Mouse (Mus musculus) CH12.LX (cell line): ENCODE results near the gene St8sia1.

Experiments used
- CTCF ChIP-seq, 2 experiments: IDR thresholded peaks in 1 of 2; conservative IDR thresholded peaks in 1 of 2; 2 replicates each; pipeline ENCODE4 v1.5.1; 2011 to 2012; ENCODE audit warnings: low read depth in 2 of 2, low read length in 2 of 2, improper control_type of control experiment in 1 of 2, inconsistent platforms in 1 of 2, mild to moderate bottlenecking in 1 of 2, moderate library complexity in 1 of 2
- EP300 ChIP-seq: IDR thresholded peaks from 2 replicates; pipeline ENCODE4 v1.6.1; 2011; ENCODE audit warnings: low read length, improper control_type of control experiment
- ETS1 ChIP-seq: conservative IDR thresholded peaks from 2 replicates; pipeline ENCODE4 v1.6.1; 2012; ENCODE audit warnings: low read depth, mild to moderate bottlenecking, inconsistent platforms, low read length, improper control_type of control experiment, moderate library complexity
- MAX ChIP-seq: IDR thresholded peaks from 2 replicates; pipeline ENCODE4 v1.6.1; 2011; ENCODE audit warnings: low read length, improper control_type of control experiment
- MEF2A ChIP-seq: IDR thresholded peaks from 2 replicates; pipeline ENCODE4 v1.6.1; 2014; ENCODE audit warnings: low read depth, mild to moderate bottlenecking, inconsistent platforms, low read length, improper control_type of control experiment, borderline replicate concordance
- MXI1 ChIP-seq: IDR thresholded peaks from 2 replicates; pipeline ENCODE4 v1.6.1; 2011; ENCODE audit warnings: mild to moderate bottlenecking, low read depth, low read length, improper control_type of control experiment
- MYC ChIP-seq: IDR thresholded peaks from 2 replicates; pipeline ENCODE4 v1.6.1; 2011; ENCODE audit warnings: low read depth, mild to moderate bottlenecking, improper control_type of control experiment, low read length
- POLR2A ChIP-seq: IDR thresholded peaks from 2 replicates; pipeline ENCODE4 v1.6.1; 2011; ENCODE audit warnings: low read depth, mild to moderate bottlenecking, improper control_type of control experiment, low read length

- TF ChIP-seq CTCF (conservative IDR thresholded peaks at IDR 0.05 in 1 of 2, IDR thresholded peaks at IDR 0.05 in 1 of 2; ENCODE audit: low read depth in 2 of 2, low read length in 2 of 2) = no peak
- no peak for TF ChIP-seq MYC
- no peak for TF ChIP-seq MAX
- TF ChIP-seq MEF2A = no peak
- no peak for TF ChIP-seq POLR2A
- TF ChIP-seq EP300 = no peak
- no peak for TF ChIP-seq ETS1
- TF ChIP-seq MXI1 = no peak
Observed at GRCm38 (mm10) chr6:142873795-142874563, 90.3 kb downstream of the St8sia1 start.
